In genomic region chr12:101083839-101084195, GRCm38 (mm10) we compare ENCODE assay signal across 8 mouse cellular contexts. TPM values are rescaled to one million over a fixed set of nuclear protein-coding genes. Genes with fewer than 3 reads are reported as not detected.
DNase-seq lines count a peak whose midpoint lies in the region; ATAC-seq and TF ChIP-seq lines count a peak whose summit lies in the region.

No protein-coding gene starts in this region.

- DNase-seq in lung, embryonic 14.5 days, result no peak
- no peak for DNase-seq in lung, postnatal 36 days
- no peak for DNase-seq in limb, embryonic 14.5 days (ENCODE audit: low spot score)
- DNase-seq in urinary bladder, postnatal 4 days (ENCODE audit: low spot score in 2 of 2), result no peak
- DNase-seq in layer of hippocampus, adult 18-20 months (ENCODE audit: low spot score in 2 of 2), result no peak
- no peak for DNase-seq in retina, embryonic 14.5 days (ENCODE audit: low spot score)

- H3K4me3 ChIP-seq in lung, embryonic 14.5 days (ENCODE audit: low read depth, low read length), result peak overlapping the region; percentile 100
- peak overlapping the region; percentile 99 for H3K4me3 ChIP-seq in limb, embryonic 14.5 days (replicated peaks; ENCODE audit: low read length)
- H3K4me3 ChIP-seq in small intestine, adult 2 months (ENCODE audit: low read depth, low read length), result peak overlapping the region; percentile 83

- peaks cover 17% of the 10 kb centered on the region; the same call in 1 of the 2 replicates for H3K36me3 ChIP-seq in lung, embryonic 14.5 days (ENCODE audit: insufficient read depth)
- H3K36me3 ChIP-seq in limb, embryonic 14.5 days (ENCODE audit: control insufficient read depth, insufficient read depth, low read length), result no peaks in the 10 kb centered on the region
- 0 out of 2 replicates have a peak, but pooled peaks cover 2% of the 10 kb centered on the region for H3K36me3 ChIP-seq in small intestine, adult 2 months (ENCODE audit: control insufficient read depth, insufficient read depth, low read length)

- peak overlapping the region; percentile 96 for H3K4me2 ChIP-seq in lung, embryonic 14.5 days
- peak overlapping the region; percentile 48 for H3K4me2 ChIP-seq in limb, embryonic 14.5 days (replicated peaks; ENCODE audit: low read depth, low read length, severe bottlenecking)

- peak overlapping the region; percentile 99 for H3K27ac ChIP-seq in lung, embryonic 14.5 days (ENCODE audit: low read depth)
- H3K27ac ChIP-seq in limb, embryonic 14.5 days (replicated peaks; ENCODE audit: low read depth, low read length), result peak overlapping the region; percentile 97
- peak overlapping the region; percentile 58 for H3K27ac ChIP-seq in small intestine, adult 2 months (ENCODE audit: insufficient read depth, low read depth, low read length)

- under 1% methylated on average over 23 of the region's 23 CpGs for WGBS in lung, embryonic 14.5 days
- under 1% methylated on average over 23 of the region's 23 CpGs for WGBS in limb, embryonic 14.5 days
- under 1% methylated on average over 23 of the region's 23 CpGs for WGBS in small intestine, adult 2 months

- H3K4me1 ChIP-seq in lung, embryonic 14.5 days (ENCODE audit: insufficient read depth), result peaks cover 9% of the 10 kb centered on the region; the same call in 1 of the 2 replicates
- peaks cover 12% of the 10 kb centered on the region; the same call in 1 of the 2 replicates for H3K4me1 ChIP-seq in limb, embryonic 14.5 days (ENCODE audit: control insufficient read depth, insufficient read depth, low read length)
- H3K4me1 ChIP-seq in small intestine, adult 2 months (ENCODE audit: control insufficient read depth, insufficient read depth, insufficient read length, low read length), result peaks cover 2% of the 10 kb centered on the region; the same call in 1 of the 2 replicates

- H3K27me3 ChIP-seq in lung, embryonic 14.5 days (ENCODE audit: insufficient read depth, low read length), result no peaks in the 10 kb centered on the region
- no peaks in the 10 kb centered on the region for H3K27me3 ChIP-seq in limb, embryonic 14.5 days (ENCODE audit: control insufficient read depth, insufficient read depth, low read length)
- H3K27me3 ChIP-seq in small intestine, adult 2 months (ENCODE audit: control insufficient read depth, insufficient read depth, low read length), result no peaks in the 10 kb centered on the region

- peak; percentile 74; the same call in 1 of the 2 replicates for ATAC-seq in lung, embryonic 14.5 days (ENCODE audit: insufficient read depth)
- peak; percentile 56 for ATAC-seq in erythroblast, adult 5-6 weeks (replicated peaks; ENCODE audit: low FRiP score, poor library complexity, severe bottlenecking)
- peak; percentile 57 for ATAC-seq in limb, embryonic 14.5 days (ENCODE audit: low FRiP score, low read depth)

- TF ChIP-seq POLR2A in limb, embryonic 14.5 days (IDR thresholded peaks at IDR 0.05; ENCODE audit: borderline replicate concordance, extremely low read depth, insufficient read depth, insufficient read length), result no peak
- TF ChIP-seq POLR2A in small intestine, adult 2 months (IDR thresholded peaks at IDR 0.05; ENCODE audit: low read depth, low read length), result peak; percentile 29; the same call in 1 of the 2 replicates

- no peaks in the 10 kb centered on the region for H3K9me3 ChIP-seq in lung, embryonic 14.5 days (ENCODE audit: low read depth, low read length)
- H3K9me3 ChIP-seq in limb, embryonic 14.5 days (ENCODE audit: control insufficient read depth, low read length), result no peaks in the 10 kb centered on the region

- peak overlapping the region; percentile 98 for H3K9ac ChIP-seq in lung, embryonic 14.5 days
- H3K9ac ChIP-seq in limb, embryonic 14.5 days (ENCODE audit: low read depth, low read length, severe bottlenecking), result peak overlapping the region; percentile 98

- no peak for TF ChIP-seq CTCF in lung, embryonic 14.5 days (IDR thresholded peaks at IDR 0.05; ENCODE audit: low read depth)
- TF ChIP-seq CTCF in small intestine, adult 2 months (IDR thresholded peaks at IDR 0.05; ENCODE audit: extremely low read depth, insufficient read length, insufficient replicate concordance, low read depth, low read length), result no peak

RNA-seq across cellular contexts. Expression of gene Ppp4r3a, which starts 0.3 kb away (rescaled TPM):
- polyA plus RNA-seq in lung, embryonic 14.5 days (2014; fragmentation: Nextera tagmentation; extraction: Ambion mirVana), result 53.6 and 55.9 TPM in 2 replicates
- 27.9 and 44.9 TPM in 2 replicates for total RNA-seq in erythroblast, adult 5-6 weeks (2015; ENCODE audit: low replicate concordance)
- total RNA-seq in erythroblast, adult 5-6 weeks (2017; ENCODE audit: low replicate concordance), result 66.5 TPM in 2 replicates
- polyA plus RNA-seq in limb, embryonic 14.5 days (2012; rRNA removed), result 35.4 and 44.9 TPM in 2 replicates
- polyA plus RNA-seq in limb, embryonic 14.5 days (2014; fragmentation: Nextera tagmentation; extraction: Ambion mirVana), result 40.3 and 45.1 TPM in 2 replicates
- 4.7 and 9.2 TPM in 2 replicates for polyA plus RNA-seq in small intestine, adult 2 months (2012; rRNA removed)
- 10 to 100 TPM; 39.7 to 42.1 TPM for total RNA-seq in layer of hippocampus, adult 18-20 months (2021)

RNA-seq across cellular contexts. Expression of gene Ccdc88c, which starts 55.0 kb away (rescaled TPM):
- 14.0 and 15.3 TPM in 2 replicates for polyA plus RNA-seq in lung, embryonic 14.5 days (2014; fragmentation: Nextera tagmentation; extraction: Ambion mirVana)
- total RNA-seq in erythroblast, adult 5-6 weeks (2015; ENCODE audit: low replicate concordance), result 56.1 and 68.1 TPM in 2 replicates
- 180 TPM in 2 replicates for total RNA-seq in erythroblast, adult 5-6 weeks (2017; ENCODE audit: low replicate concordance)
- polyA plus RNA-seq in limb, embryonic 14.5 days (2012; rRNA removed), result 5.5 and 6.5 TPM in 2 replicates
- polyA plus RNA-seq in limb, embryonic 14.5 days (2014; fragmentation: Nextera tagmentation; extraction: Ambion mirVana), result 4.9 and 5.2 TPM in 2 replicates
- 10.2 and 11.7 TPM in 2 replicates for polyA plus RNA-seq in small intestine, adult 2 months (2012; rRNA removed)
- 10 to 100 TPM; 27.0 to 30.6 TPM for total RNA-seq in layer of hippocampus, adult 18-20 months (2021)
